In genomic region chr2:4098948-4099776, GRCm38 (mm10) we compare ENCODE assay signal across 9 mouse cellular contexts.
DNase-seq lines count a peak whose midpoint lies in the region; ATAC-seq lines count a peak whose summit lies in the region.
"Had no signal": no experiment of that assay in that cellular context is flagged by ENCODE, and none has a peak within 500 bp of the region (broad histone marks: within the 10 kb centered on the region; RNA-seq: fewer than 3 reads in every experiment).

No protein-coding gene starts in this region.

- no peaks in the 10 kb centered on the region for H3K36me3 ChIP-seq in forebrain, embryonic 13.5 days (ENCODE audit: poor library complexity, severe bottlenecking)
- no peaks in the 10 kb centered on the region for H3K36me3 ChIP-seq in neural tube, embryonic 14.5 days (ENCODE audit: control insufficient read depth, insufficient read depth, low read length)

- peak; percentile 76 for ATAC-seq in forebrain, embryonic 13.5 days
- peak; percentile 76 for ATAC-seq in neural tube, embryonic 14.5 days (ENCODE audit: low read depth)
- ATAC-seq in inflammation-experienced regulatory T-cells, adult 6 months = no peak

- no peaks in the 10 kb centered on the region for H3K9me3 ChIP-seq in forebrain, embryonic 13.5 days (replicated peaks)
- no peaks in the 10 kb centered on the region for H3K9me3 ChIP-seq in neural tube, embryonic 14.5 days (ENCODE audit: control insufficient read depth, low read length)

- H3K27me3 ChIP-seq in forebrain, embryonic 13.5 days = no peaks in the 10 kb centered on the region
- no peaks in the 10 kb centered on the region for H3K27me3 ChIP-seq in neural tube, embryonic 14.5 days (ENCODE audit: control insufficient read depth, insufficient read depth, low read length)

- H3K27ac ChIP-seq in forebrain, embryonic 13.5 days = peak overlapping the region; percentile 54
- H3K27ac ChIP-seq in neural tube, embryonic 14.5 days (ENCODE audit: low read depth, low read length) = peak overlapping the region; percentile 56

- no peak overlapping the region for H3K9ac ChIP-seq in forebrain, embryonic 13.5 days
- H3K9ac ChIP-seq in neural tube, embryonic 14.5 days (replicated peaks; ENCODE audit: low read depth, low read length) = no peak overlapping the region

- peaks cover 30% of the 10 kb centered on the region for H3K4me1 ChIP-seq in forebrain, embryonic 13.5 days
- peaks cover 8% of the 10 kb centered on the region for H3K4me1 ChIP-seq in neural tube, embryonic 14.5 days (ENCODE audit: control insufficient read depth, insufficient read depth, low read length)

- 0 out of 2 replicates have a peak overlapping the region, but pooled peaks have one; percentile 2 for H3K4me2 ChIP-seq in forebrain, embryonic 13.5 days
- no peak overlapping the region for H3K4me2 ChIP-seq in neural tube, embryonic 14.5 days (ENCODE audit: low read depth, low read length)

- peak; percentile 3 for DNase-seq in adrenal gland, postnatal 25 days
- no peak for DNase-seq in adrenal gland, adult 8-10 months
- DNase-seq in layer of hippocampus, postnatal 10 days (ENCODE audit: low spot score in 2 of 2) = peak; percentile 46 to 57
- no peak for DNase-seq in kidney, adult 11 months
- no peak for DNase-seq in cerebellum, postnatal 36 days
- DNase-seq: gastrocnemius, postnatal 10 days had no signal

- no peak overlapping the region for H3K4me3 ChIP-seq in forebrain, embryonic 13.5 days
- H3K4me3 ChIP-seq in neural tube, embryonic 14.5 days (ENCODE audit: low read depth, low read length) = no peak overlapping the region

- 21% methylated on average over 8 of the region's 8 CpGs for WGBS in forebrain, embryonic 13.5 days
- 33% methylated on average over 8 of the region's 8 CpGs for WGBS in neural tube, embryonic 14.5 days

Comparison
In these comparisons a context has a peak if more than half of its experiments do, and no peak if none do; other contexts are left out.
1. DNase-seq: peak in adrenal gland, postnatal 25 days (single experiment) and layer of hippocampus, postnatal 10 days (2 of 2); none in adrenal gland, adult 8-10 months (single experiment), kidney, adult 11 months (single experiment) and cerebellum, postnatal 36 days (0 of 2).